Mouse (Mus musculus) spleen, adult 2 months (tissue): ENCODE measurements around the gene Vps11.

Experiments
- CTCF ChIP-seq: fragments of 200-500 bp; IDR thresholded peaks from 2 replicates; pipeline ENCODE4 v1.5.1; 2011; ENCODE audit warnings: mild to moderate bottlenecking, inconsistent platforms; ENCODE audit not compliant: insufficient read depth, insufficient read length, insufficient replicate concordance; ENCODE audit errors: extremely low read depth
- POLR2A ChIP-seq: fragments of 200-500 bp; IDR thresholded peaks from 2 replicates; pipeline ENCODE4 v1.6.1; 2011; ENCODE audit warnings: low read depth, low read length, inconsistent platforms

- no peak for TF ChIP-seq CTCF
- TF ChIP-seq POLR2A, result no peak
These were observed 42.2 kb downstream of the Vps11 start for GRCm38 (mm10) chr9:44319105-44319886.
